Mouse (Mus musculus) intestine, embryonic 15.5 days (tissue): Measurements from ENCODE around the gene 5730596B20Rik. TPM values are rescaled to one million over a fixed set of nuclear protein-coding genes. Genes with fewer than 3 reads are reported as not detected.

Source experiments
- ATAC-seq: fragments of 200-750 bp; cut with Nextera tagmentation; 2 replicates; pipeline ENCODE4 v1.8.0; 2017; ENCODE audit warnings: moderate TSS enrichment, moderate library complexity
- H3K27ac ChIP-seq: fragments of 300-500 bp; sonication (generic); 2 replicates; pipeline ENCODE4 v1.5.1; 2015; ENCODE audit warnings: mild to moderate bottlenecking, inconsistent platforms
- H3K27me3 ChIP-seq: fragments of 300-500 bp; sonication (generic); replicated peaks from 2 replicates; pipeline ENCODE4 v1.6.1; 2015; ENCODE audit warnings: inconsistent platforms
- H3K36me3 ChIP-seq: fragments of 300-500 bp; sonication (generic); 2 replicates; pipeline ENCODE4 v1.6.1; 2015; ENCODE audit warnings: inconsistent platforms
- H3K4me1 ChIP-seq: fragments of 300-500 bp; sonication (generic); replicated peaks from 2 replicates; pipeline ENCODE4 v1.6.1; 2015; ENCODE audit warnings: inconsistent platforms
- H3K4me2 ChIP-seq: fragments of 300-500 bp; sonication (generic); replicated peaks from 2 replicates; pipeline ENCODE4 v1.6.1; 2015; ENCODE audit warnings: mild to moderate bottlenecking, inconsistent platforms
- H3K4me3 ChIP-seq: fragments of 300-500 bp; sonication (generic); replicated peaks from 2 replicates; pipeline ENCODE4 v1.5.1; 2015; ENCODE audit warnings: inconsistent platforms
- H3K9ac ChIP-seq: fragments of 300-500 bp; sonication (generic); 2 replicates; pipeline ENCODE4 v1.6.1; 2015; ENCODE audit warnings: inconsistent platforms
- H3K9me3 ChIP-seq: fragments of 300-500 bp; sonication (generic); 2 replicates; pipeline ENCODE4 v1.6.1; 2016; ENCODE audit warnings: inconsistent platforms
- WGBS: fragments of 180-500 bp; shearing (Covaris S2); methylation state at CpG from one replicate; pipeline ENCODE4 v1.1.7; 2015; 5-methylcytosine and 5-hydroxymethylcytosine counted together
- polyA plus RNA-seq: library from polyadenylated mRNA; unstranded; fragments of >200 nt; fragmentation: Nextera tagmentation; extraction: Ambion mirVana; gene quantifications from 2 replicates; pipeline ENCODE4 v1.2.1, GENCODE M21; 2015

The 5730596B20Rik gene
- polyA plus RNA-seq, 1 experiment from 2014 or later: 1.9 TPM

- H3K27me3 ChIP-seq: peaks cover 17% of the 10 kb centered on the region
- H3K4me1 ChIP-seq: peaks cover 30% of the 10 kb centered on the region
- peak within 1 kb of the TSS; percentile 62 for H3K9ac ChIP-seq
- 12% methylated on average over 25 of the region's 25 CpGs for WGBS
- H3K9me3 ChIP-seq: no peaks in the 10 kb centered on the region
- H3K4me3 ChIP-seq: peak within 1 kb of the TSS; percentile 49
- ATAC-seq: no peak
- no peaks in the 10 kb centered on the region for H3K36me3 ChIP-seq
- H3K4me2 ChIP-seq: peak within 1 kb of the TSS; percentile 71
- peak within 1 kb of the TSS; percentile 87 for H3K27ac ChIP-seq
Measured at GRCm38 (mm10) chr6:52164626-52165440, 12.5 kb upstream of the 5730596B20Rik start, which contains the start of gene Hoxa2. Gene Hoxa2 (minus strand): TSS chr6:52164831.

GRCm38 (mm10) chr6:52165441-52166370 is 11.6 kb upstream of the 5730596B20Rik start:
- peaks cover 21% of the 10 kb centered on the region for H3K4me1 ChIP-seq
- peak overlapping the region; percentile 62 for H3K9ac ChIP-seq
- no peak for ATAC-seq
- H3K4me3 ChIP-seq: peak overlapping the region; percentile 49
- no peaks in the 10 kb centered on the region for H3K9me3 ChIP-seq
- 29% methylated on average over 28 of the region's 28 CpGs for WGBS
- peak overlapping the region; percentile 71 for H3K4me2 ChIP-seq
- peaks cover 24% of the 10 kb centered on the region for H3K27me3 ChIP-seq
- H3K27ac ChIP-seq: peak overlapping the region; percentile 87
- H3K36me3 ChIP-seq: no peaks in the 10 kb centered on the region

- H3K4me3 ChIP-seq: peak overlapping the region; percentile 32; the same call in 1 of the 2 replicates
- H3K4me2 ChIP-seq: peak overlapping the region; percentile 71
- H3K27me3 ChIP-seq: peaks cover 28% of the 10 kb centered on the region
- H3K4me1 ChIP-seq: peaks cover 21% of the 10 kb centered on the region
- H3K27ac ChIP-seq: peak overlapping the region; percentile 78
- no peaks in the 10 kb centered on the region for H3K36me3 ChIP-seq
- no peaks in the 10 kb centered on the region for H3K9me3 ChIP-seq
- 53% methylated on average over 4 of the region's 4 CpGs for WGBS
- ATAC-seq: no peak
- peak overlapping the region; percentile 62 for H3K9ac ChIP-seq
Measured at GRCm38 (mm10) chr6:52166431-52167077, 10.7 kb upstream of the 5730596B20Rik start.

GRCm38 (mm10) chr6:52167176-52167575 is 10.1 kb upstream of the 5730596B20Rik start:
- peaks cover 22% of the 10 kb centered on the region for H3K4me1 ChIP-seq
- peak overlapping the region; percentile 78 for H3K27ac ChIP-seq
- WGBS: 61% methylated on average over 1 of the region's 1 CpGs
- ATAC-seq: no peak
- H3K9me3 ChIP-seq: no peaks in the 10 kb centered on the region
- peak overlapping the region; percentile 14; the same call in 1 of the 2 replicates for H3K4me3 ChIP-seq
- peak overlapping the region; percentile 71 for H3K4me2 ChIP-seq
- no peaks in the 10 kb centered on the region for H3K36me3 ChIP-seq
- peaks cover 28% of the 10 kb centered on the region for H3K27me3 ChIP-seq
- H3K9ac ChIP-seq: peak overlapping the region; percentile 62

GRCm38 (mm10) chr6:52167736-52168161 is 9.5 kb upstream of the 5730596B20Rik start:
- peaks cover 28% of the 10 kb centered on the region for H3K27me3 ChIP-seq
- H3K4me1 ChIP-seq: peaks cover 28% of the 10 kb centered on the region
- WGBS: 48% methylated on average over 14 of the region's 14 CpGs
- ATAC-seq: no peak
- no peaks in the 10 kb centered on the region for H3K36me3 ChIP-seq
- peak overlapping the region; percentile 29; the same call in 1 of the 2 replicates for H3K4me3 ChIP-seq
- no peaks in the 10 kb centered on the region for H3K9me3 ChIP-seq
- H3K27ac ChIP-seq: peak overlapping the region; percentile 78
- H3K4me2 ChIP-seq: peak overlapping the region; percentile 71
- H3K9ac ChIP-seq: peak overlapping the region; percentile 62

- Histone ChIP-seq H3K36me3 (no peaks in the 10 kb centered on the region), H3K9ac (peak overlapping the region; percentile 62), H3K27me3 (peaks cover 22% of the 10 kb centered on the region), H3K4me1 (peaks cover 30% of the 10 kb centered on the region), H3K4me2 (peak overlapping the region; percentile 71), H3K4me3 (peak overlapping the region; percentile 29), H3K9me3 (no peaks in the 10 kb centered on the region), H3K27ac (peak overlapping the region; percentile 78)
- ATAC-seq: no peak
- 33% methylated on average over 42 of the region's 42 CpGs for WGBS
Measured at GRCm38 (mm10) chr6:52168191-52169055, 8.9 kb upstream of the 5730596B20Rik start.

GRCm38 (mm10) chr6:52169499-52170165 is 7.7 kb upstream of the 5730596B20Rik start:
- Histone ChIP-seq H3K4me2 (peak overlapping the region; percentile 75), H3K27me3 (peaks cover 16% of the 10 kb centered on the region), H3K4me3 (peak overlapping the region; percentile 20), H3K9me3 (no peaks in the 10 kb centered on the region), H3K9ac (peak overlapping the region; percentile 50), H3K4me1 (peaks cover 24% of the 10 kb centered on the region), H3K36me3 (no peaks in the 10 kb centered on the region), H3K27ac (peak overlapping the region; percentile 83)
- WGBS: 44% methylated on average over 16 of the region's 16 CpGs
- ATAC-seq: no peak

DNA sequence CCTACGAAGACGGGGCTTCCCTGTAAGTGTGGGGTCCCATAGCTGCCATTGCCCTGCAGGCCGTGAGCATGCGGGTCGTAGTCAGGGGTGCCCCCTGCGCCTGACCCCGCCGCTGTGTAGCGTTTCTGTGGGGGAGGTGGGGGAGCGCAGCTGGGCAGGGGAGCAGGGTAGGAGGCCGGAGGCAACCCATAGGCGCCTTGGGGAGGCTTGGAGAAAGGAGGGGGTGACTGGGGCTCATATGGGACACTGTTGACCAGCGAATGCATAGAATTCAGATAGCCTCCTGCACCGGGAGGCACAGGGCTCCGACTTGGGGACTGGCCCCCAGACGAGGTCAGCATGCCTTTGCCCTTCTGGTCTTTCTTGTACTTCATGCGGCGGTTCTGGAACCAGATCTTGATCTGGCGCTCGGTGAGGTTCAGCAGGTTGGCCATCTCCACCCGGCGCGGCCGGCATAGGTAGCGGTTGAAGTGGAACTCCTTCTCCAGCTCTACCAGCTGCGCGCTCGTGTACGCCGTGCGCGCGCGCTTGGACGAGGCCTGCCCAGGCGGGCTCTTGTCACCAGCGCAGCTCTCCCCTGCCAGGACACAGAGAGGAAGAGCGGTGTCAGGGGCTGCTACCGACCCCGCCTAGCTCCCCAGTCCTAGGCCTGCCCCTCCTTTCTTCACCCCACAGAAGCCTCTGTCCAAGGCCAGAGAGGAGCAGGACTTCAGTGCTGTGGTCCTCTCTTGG is 7.0 kb upstream of the 5730596B20Rik start:
- Histone ChIP-seq H3K4me3 (peak overlapping the region; percentile 20), H3K36me3 (no peaks in the 10 kb centered on the region), H3K4me1 (peaks cover 25% of the 10 kb centered on the region), H3K9ac (peak overlapping the region; percentile 50), H3K4me2 (peak overlapping the region; percentile 75), H3K9me3 (no peaks in the 10 kb centered on the region), H3K27me3 (peaks cover 16% of the 10 kb centered on the region), H3K27ac (peak overlapping the region; percentile 83)
- ATAC-seq: peak; percentile 22; the same call in 1 of the 2 replicates
- WGBS: 34% methylated on average over 40 of the region's 40 CpGs

DNA sequence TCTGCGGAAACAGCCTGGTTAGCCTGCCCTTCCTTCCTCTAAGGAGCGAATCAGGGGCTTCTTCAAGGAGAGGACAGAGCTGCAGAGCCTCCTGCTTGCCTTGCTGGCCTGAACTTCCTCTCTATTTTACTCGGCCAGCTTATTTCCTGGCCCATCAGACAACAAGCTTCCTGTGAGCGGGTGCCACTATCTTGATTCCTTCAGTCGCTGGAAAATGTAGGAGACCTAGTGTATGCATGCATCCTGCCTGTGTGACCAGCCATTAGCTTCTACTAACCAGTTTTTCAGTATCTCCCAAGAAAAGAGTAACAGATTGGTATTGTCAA is 6.4 kb upstream of the 5730596B20Rik start:
- Histone ChIP-seq H3K27me3 (peaks cover 16% of the 10 kb centered on the region), H3K4me1 (peaks cover 25% of the 10 kb centered on the region), H3K27ac (peak overlapping the region; percentile 83), H3K4me2 (peak overlapping the region; percentile 75), H3K4me3 (0 out of 2 replicates have a peak overlapping the region, but pooled peaks have one; percentile 20), H3K9me3 (no peaks in the 10 kb centered on the region), H3K36me3 (no peaks in the 10 kb centered on the region), H3K9ac (peak overlapping the region; percentile 50)
- WGBS: 47% methylated on average over 5 of the region's 5 CpGs
- ATAC-seq: no peak

DNA sequence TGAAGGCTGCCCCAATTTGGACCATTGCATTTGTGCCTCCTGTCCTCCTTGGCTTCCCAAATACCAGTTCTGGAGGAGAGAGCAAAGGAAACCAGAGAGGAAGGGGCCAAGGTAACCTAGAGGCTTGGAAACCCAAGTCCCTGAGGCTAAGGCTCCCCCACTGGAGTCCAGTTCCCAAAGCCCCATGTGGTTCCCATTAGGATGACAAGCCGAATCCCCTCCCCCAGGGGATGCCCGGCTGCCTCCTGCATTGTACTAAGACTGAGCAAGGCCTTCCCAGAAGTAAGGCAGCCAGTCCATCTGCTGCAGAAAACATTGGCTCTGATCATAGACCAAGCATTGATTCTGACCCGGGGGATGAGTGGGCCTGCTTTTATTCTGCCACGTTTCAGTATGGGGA is 6.0 kb upstream of the 5730596B20Rik start:
- ATAC-seq: no peak
- H3K36me3 ChIP-seq: no peaks in the 10 kb centered on the region
- H3K4me1 ChIP-seq: peaks cover 25% of the 10 kb centered on the region
- WGBS: 31% methylated on average over 4 of the region's 4 CpGs
- peak overlapping the region; percentile 75 for H3K4me2 ChIP-seq
- H3K27ac ChIP-seq: peak overlapping the region; percentile 83
- H3K9ac ChIP-seq: no peak overlapping the region
- H3K4me3 ChIP-seq: no peak overlapping the region
- H3K9me3 ChIP-seq: no peaks in the 10 kb centered on the region
- peaks cover 16% of the 10 kb centered on the region for H3K27me3 ChIP-seq
